Mouse (Mus musculus) urinary bladder, adult 2 months (tissue): Measurements from ENCODE around the gene Fam189a1. TPM values are rescaled to one million over a fixed set of nuclear protein-coding genes. Genes with fewer than 3 reads are reported as not detected.

ENCODE experiments used
- DNase-seq: peaks from one replicate; pipeline ENCODE4 v3.0.0; 2022; ENCODE audit warnings: low spot score
- polyA plus RNA-seq: library from polyadenylated mRNA; depleted of rRNA; stranded (reverse); fragments of >200 nt; gene quantifications from 2 replicates; pipeline ENCODE4 v1.2.3, GENCODE M21; 2012; rRNA removed

The Fam189a1 gene
- 0.25 and 0.32 TPM in 2 replicates for polyA plus RNA-seq

GRCm38 (mm10) chr7:65156514-65156911 lies at the start of gene Fam189a1:
Gene Fam189a1 (minus strand): TSS chr7:65156570.
- DNase-seq, result no peak

- DNase-seq, result no peak
Measured at GRCm38 (mm10) chr7:65206021-65206420, 49.7 kb upstream of the Fam189a1 start.

GRCm38 (mm10) chr7:65202719-65203118 lies 46.3 kb upstream of the Fam189a1 start:
- DNase-seq, result no peak

GRCm38 (mm10) chr7:65180694-65181093 lies 24.3 kb upstream of the Fam189a1 start:
- DNase-seq, result no peak

GRCm38 (mm10) chr7:65170762-65171161 lies 14.4 kb upstream of the Fam189a1 start:
- no peak for DNase-seq

GRCm38 (mm10) chr7:65157031-65158025 lies 958 bp upstream of the Fam189a1 start:
- no peak for DNase-seq

- peak; percentile 26 for DNase-seq
Measured at GRCm38 (mm10) chr7:65155628-65156513, 499 bp downstream of the Fam189a1 start.

- DNase-seq, result no peak
Measured at GRCm38 (mm10) chr7:65154576-65154975, 1.8 kb downstream of the Fam189a1 start.

- DNase-seq, result no peak
Measured at GRCm38 (mm10) chr7:65153846-65154245, 2.5 kb downstream of the Fam189a1 start.

GRCm38 (mm10) chr7:65151526-65151925 lies 4.8 kb downstream of the Fam189a1 start:
- DNase-seq, result no peak

- DNase-seq, result no peak
Measured at GRCm38 (mm10) chr7:65149040-65149439, 7.3 kb downstream of the Fam189a1 start.

- DNase-seq, result no peak
Measured at GRCm38 (mm10) chr7:65144881-65145280, 11.5 kb downstream of the Fam189a1 start.

GRCm38 (mm10) chr7:65141907-65142698 lies 14.3 kb downstream of the Fam189a1 start:
- DNase-seq, result no peak

- DNase-seq, result no peak
Measured at GRCm38 (mm10) chr7:65140832-65141231, 15.5 kb downstream of the Fam189a1 start.

- no peak for DNase-seq
Measured at GRCm38 (mm10) chr7:65140099-65140498, 16.3 kb downstream of the Fam189a1 start.

- DNase-seq, result no peak
Measured at GRCm38 (mm10) chr7:65123766-65124165, 32.6 kb downstream of the Fam189a1 start.

GRCm38 (mm10) chr7:65116903-65117302 lies 39.5 kb downstream of the Fam189a1 start:
- no peak for DNase-seq

- DNase-seq, result no peak
Measured at GRCm38 (mm10) chr7:65115366-65115765, 41.0 kb downstream of the Fam189a1 start.

GRCm38 (mm10) chr7:65111664-65112063 lies 44.7 kb downstream of the Fam189a1 start:
- no peak for DNase-seq

GRCm38 (mm10) chr7:65105566-65105965 lies 50.8 kb downstream of the Fam189a1 start:
- no peak for DNase-seq

- DNase-seq, result no peak
Measured at GRCm38 (mm10) chr7:65105097-65105467, 51.3 kb downstream of the Fam189a1 start.
